Mouse (Mus musculus) liver, embryonic 18 days (tissue): ENCODE data around the gene Lcp2. TPM values are rescaled to one million over a fixed set of nuclear protein-coding genes. Genes with fewer than 3 reads are reported as not detected.

Source experiments
- polyA plus RNA-seq: library from polyadenylated mRNA; depleted of rRNA; stranded (reverse); fragments of >200 nt; gene quantifications from 2 replicates; pipeline ENCODE4 v1.2.3, GENCODE M21; 2012; rRNA removed

The Lcp2 gene
- polyA plus RNA-seq, result 11.2 and 12.4 TPM in 2 replicates

GRCm38 (mm10) chr11:34046767-34047541 is at the start of gene Lcp2:
TSS of gene Lcp2 (plus strand) at chr11:34046920.

GRCm38 (mm10) chr11:34098422-34098821 is 51.7 kb downstream of the Lcp2 start, which contains the start of gene 4930469K13Rik:
TSS of gene 4930469K13Rik (minus strand) at chr11:34098554.

Other genes with a start within 250 kb of the Lcp2 start
- 0.02 and 0.03 TPM in 2 replicates for gene Kcnmb1, start 83.9 kb upstream of the Lcp2 start, polyA plus RNA-seq
- gene Kcnip1, start 53.8 kb upstream of the Lcp2 start, polyA plus RNA-seq, result 0.05 and 0.06 TPM in 2 replicates
- gene 4930469K13Rik, start 51.6 kb downstream of the Lcp2 start, polyA plus RNA-seq, result not detected in 2 replicates
- 0.01 TPM in 1 of 2 replicates, not detected in the other for gene Foxi1, start 161.2 kb downstream of the Lcp2 start, polyA plus RNA-seq